Mouse (Mus musculus) limb, embryonic 10.5 days (tissue): ENCODE data around the gene Mgat5b. TPM values are rescaled to one million over a fixed set of nuclear protein-coding genes. Genes with fewer than 3 reads are reported as not detected.
A peak's percentile ranks its signal among the peaks of the same experiment; 100 is the strongest.

ENCODE experiments used
- DNase-seq: peaks from one replicate; pipeline ENCODE4 v3.0.0-alpha.2; 2017; ENCODE audit warnings: low spot score
- H3K27ac ChIP-seq: fragments of 300-500 bp; sonication (generic); 2 replicates; pipeline ENCODE4 v1.5.1; 2016; ENCODE audit warnings: mild to moderate bottlenecking
- H3K27me3 ChIP-seq: fragments of 300-500 bp; sonication (generic); 2 replicates; pipeline ENCODE4 v1.6.1; 2016; ENCODE audit warnings: low read depth, mild to moderate bottlenecking; ENCODE audit not compliant: poor library complexity, severe bottlenecking
- H3K36me3 ChIP-seq: fragments of 300-500 bp; sonication (generic); 2 replicates; pipeline ENCODE4 v1.6.1; 2016; ENCODE audit warnings: mild to moderate bottlenecking, moderate library complexity
- H3K4me1 ChIP-seq: fragments of 300-500 bp; sonication (generic); 2 replicates; pipeline ENCODE4 v1.6.1; 2016
- H3K4me3 ChIP-seq: fragments of 300-500 bp; sonication (generic); 2 replicates; pipeline ENCODE4 v1.5.1; 2016; ENCODE audit warnings: mild to moderate bottlenecking, moderate library complexity
- H3K9me3 ChIP-seq: fragments of 300-500 bp; sonication (generic); replicated peaks from 2 replicates; pipeline ENCODE4 v1.6.1; 2016; ENCODE audit warnings: mild to moderate bottlenecking
- WGBS: fragments of 180-500 bp; shearing (Covaris S2); methylation state at CpG from one replicate; pipeline ENCODE4 v1.1.7; 2016; 5-methylcytosine and 5-hydroxymethylcytosine counted together
- polyA plus RNA-seq: library from polyadenylated mRNA; unstranded; fragments of >200 nt; fragmentation: Nextera tagmentation; extraction: Ambion mirVana; gene quantifications from 2 replicates; pipeline ENCODE4 v1.2.1, GENCODE M21; 2016

Mgat5b gene
- polyA plus RNA-seq, 1 experiment from 2014 or later = 1.4 TPM

DNA sequence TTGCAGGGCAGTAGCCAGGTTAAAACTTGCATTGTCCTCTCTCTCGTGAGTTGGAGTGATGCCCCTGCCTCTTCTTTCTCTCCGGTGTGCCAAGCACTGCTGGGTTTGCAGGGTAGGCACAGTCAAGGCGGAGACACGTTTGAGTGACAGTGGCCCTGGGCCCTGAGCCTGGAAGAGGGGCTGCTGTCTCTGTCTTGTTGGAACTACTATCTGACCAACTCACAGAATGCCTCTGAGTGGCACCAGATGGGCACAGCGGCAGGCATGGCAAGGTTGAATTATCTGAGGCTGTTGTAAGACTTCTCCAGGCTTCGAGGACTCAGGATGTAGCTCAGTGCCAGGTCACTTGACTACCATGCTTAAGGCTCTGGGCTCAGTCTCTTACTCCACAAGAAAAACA lies 9.4 kb downstream of the Mgat5b start:
- H3K4me1 ChIP-seq = peaks cover 14% of the 10 kb centered on the region; the same call in 1 of the 2 replicates
- no peak overlapping the region for H3K4me3 ChIP-seq
- no peak for DNase-seq
- 89% methylated on average over 6 of the region's 6 CpGs for WGBS
- peaks cover 29% of the 10 kb centered on the region for H3K27me3 ChIP-seq
- no peaks in the 10 kb centered on the region for H3K36me3 ChIP-seq
- H3K9me3 ChIP-seq = no peaks in the 10 kb centered on the region
- no peak overlapping the region for H3K27ac ChIP-seq

DNA sequence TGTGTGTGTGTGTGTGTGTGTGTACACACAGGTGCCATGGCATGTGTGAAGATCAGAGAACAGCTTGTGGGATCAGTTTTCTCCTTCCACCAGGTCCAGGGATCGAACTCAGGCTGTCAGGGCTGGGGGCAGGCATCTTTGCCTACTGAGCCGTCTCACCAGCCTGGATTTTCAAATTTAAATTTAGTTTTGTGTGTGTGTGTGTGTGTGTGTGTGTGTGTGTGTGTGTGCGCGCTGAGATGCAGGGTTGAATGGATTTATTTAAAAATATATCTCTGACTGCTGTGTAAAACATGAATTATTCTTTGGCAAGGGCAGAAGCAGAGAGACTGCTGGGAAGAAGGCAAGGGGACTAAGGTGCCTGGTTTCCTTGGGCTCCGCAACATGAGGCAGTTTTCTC lies 16.2 kb downstream of the Mgat5b start:
- no peak overlapping the region for H3K4me3 ChIP-seq
- no peaks in the 10 kb centered on the region for H3K9me3 ChIP-seq
- WGBS = 88% methylated on average over 5 of the region's 5 CpGs
- 0 out of 2 replicates have a peak overlapping the region, but pooled peaks have one; percentile 28 for H3K27ac ChIP-seq
- H3K27me3 ChIP-seq = no peaks in the 10 kb centered on the region
- no peaks in the 10 kb centered on the region for H3K36me3 ChIP-seq
- H3K4me1 ChIP-seq = peaks cover 50% of the 10 kb centered on the region
- DNase-seq = no peak

DNA sequence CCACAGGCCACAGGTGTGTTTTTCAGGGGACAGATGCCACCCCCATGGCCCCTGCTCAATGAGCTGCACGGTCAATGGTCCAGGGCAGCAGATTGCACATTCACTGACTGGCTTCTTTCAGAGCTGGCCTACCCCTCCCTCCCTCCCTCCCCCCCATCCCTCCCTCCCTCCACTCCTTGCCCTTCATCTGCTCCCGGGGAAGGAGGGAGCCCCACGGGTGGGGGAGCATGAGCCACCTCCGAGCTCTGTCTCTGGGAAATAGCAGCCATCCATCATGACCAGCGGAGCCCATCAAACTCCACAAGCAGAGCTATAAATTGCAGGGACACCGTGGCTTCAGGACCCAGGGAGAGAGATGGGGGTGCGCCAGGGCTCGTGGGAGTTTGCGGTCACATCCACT lies 16.7 kb downstream of the Mgat5b start:
- Histone ChIP-seq H3K4me1 (peaks cover 55% of the 10 kb centered on the region), H3K27ac (0 out of 2 replicates have a peak overlapping the region, but pooled peaks have one; percentile 28), H3K4me3 (no peak overlapping the region), H3K9me3 (no peaks in the 10 kb centered on the region), H3K36me3 (no peaks in the 10 kb centered on the region), H3K27me3 (no peaks in the 10 kb centered on the region)
- 32% methylated on average over 9 of the region's 9 CpGs for WGBS
- DNase-seq = peak; percentile 43

DNA sequence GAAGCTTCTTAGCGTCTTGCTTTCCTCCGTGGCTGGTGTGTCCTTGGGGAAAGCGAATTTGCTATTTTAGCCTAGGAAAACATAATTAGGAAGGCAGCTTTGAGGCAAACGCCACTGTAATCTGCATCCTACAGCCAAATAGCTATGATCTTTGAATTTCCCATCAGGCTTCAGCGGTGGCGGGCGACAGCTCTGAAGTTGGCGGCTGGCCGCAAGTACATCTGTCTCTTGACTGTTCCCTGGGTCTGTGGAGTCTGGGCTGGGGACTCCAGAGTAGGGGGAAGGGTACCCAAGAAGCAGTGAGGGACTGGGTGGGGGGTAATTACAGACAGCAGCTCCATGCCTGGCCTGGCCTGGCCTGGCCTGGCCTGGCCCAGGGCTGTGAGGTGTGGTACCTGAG lies 17.3 kb downstream of the Mgat5b start:
- no peaks in the 10 kb centered on the region for H3K27me3 ChIP-seq
- no peaks in the 10 kb centered on the region for H3K36me3 ChIP-seq
- H3K4me3 ChIP-seq = no peak overlapping the region
- DNase-seq = no peak
- peaks cover 61% of the 10 kb centered on the region for H3K4me1 ChIP-seq
- no peaks in the 10 kb centered on the region for H3K9me3 ChIP-seq
- 74% methylated on average over 9 of the region's 9 CpGs for WGBS
- H3K27ac ChIP-seq = no peak overlapping the region

DNA sequence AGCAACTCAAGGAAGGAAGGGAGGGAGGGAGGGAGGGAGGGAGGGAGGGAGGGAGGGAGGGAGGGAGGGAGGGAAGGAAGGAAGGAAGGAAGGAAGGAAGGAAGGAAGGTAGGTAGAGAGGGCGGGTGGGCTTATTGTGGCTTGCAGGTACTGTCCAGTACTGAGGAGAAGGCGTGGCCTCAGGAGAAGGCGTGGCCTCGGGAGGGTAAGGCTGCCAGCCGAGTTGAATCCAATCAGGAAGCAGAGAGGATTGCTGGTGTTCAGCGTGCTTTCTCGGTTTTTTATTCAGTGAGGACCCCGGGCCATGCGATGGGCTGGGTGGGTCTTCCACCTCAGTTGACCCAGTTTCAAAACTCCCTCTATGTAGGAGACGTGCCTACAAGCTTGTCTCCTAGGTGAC lies 18.5 kb downstream of the Mgat5b start:
- DNase-seq = no peak
- H3K4me3 ChIP-seq = no peak overlapping the region
- H3K4me1 ChIP-seq = peaks cover 60% of the 10 kb centered on the region
- no peaks in the 10 kb centered on the region for H3K9me3 ChIP-seq
- WGBS = 35% methylated on average over 10 of the region's 10 CpGs
- no peaks in the 10 kb centered on the region for H3K36me3 ChIP-seq
- 0 out of 2 replicates have a peak, but pooled peaks cover 5% of the 10 kb centered on the region for H3K27me3 ChIP-seq
- no peak overlapping the region for H3K27ac ChIP-seq

DNA sequence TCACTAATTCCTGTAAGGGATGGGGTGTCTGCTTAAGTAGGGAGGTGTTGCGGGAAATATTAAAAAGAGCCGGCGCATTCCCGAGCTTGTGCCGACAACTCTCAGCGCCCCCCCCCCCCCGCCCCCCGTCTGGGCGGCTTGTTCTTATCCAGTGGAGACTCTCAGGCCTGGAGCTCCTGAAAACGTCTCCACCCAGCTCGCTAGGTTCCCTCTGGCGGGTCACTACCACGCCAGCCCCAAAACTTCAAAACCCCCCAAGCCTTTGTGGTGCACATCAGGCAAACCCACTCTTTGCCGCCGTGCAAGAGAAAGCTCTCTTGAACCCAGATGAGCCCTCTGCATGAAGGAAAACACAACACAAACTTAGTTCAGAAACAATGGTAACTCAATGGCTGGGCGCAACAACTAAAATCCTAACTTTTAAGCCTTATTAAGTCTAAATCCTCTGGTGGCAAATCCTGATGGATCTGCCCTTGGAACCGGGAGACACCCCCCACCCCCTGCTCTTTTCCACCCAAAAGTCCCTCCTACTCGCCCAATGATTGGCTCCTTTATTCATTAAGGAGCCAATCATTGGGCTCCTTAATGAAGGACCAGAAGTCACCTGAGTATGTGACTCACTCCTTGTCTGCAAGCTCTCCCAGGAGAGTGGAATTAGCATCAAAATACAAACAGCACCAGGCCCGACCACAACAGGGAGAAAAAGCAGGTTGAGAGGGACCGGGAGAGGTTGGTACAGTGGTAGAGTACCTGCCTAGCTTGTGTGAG lies 21.6 kb downstream of the Mgat5b start:
- H3K36me3 ChIP-seq = no peaks in the 10 kb centered on the region
- peaks cover 61% of the 10 kb centered on the region for H3K4me1 ChIP-seq
- H3K9me3 ChIP-seq = no peaks in the 10 kb centered on the region
- DNase-seq = peak; percentile 60
- 4% methylated on average over 19 of the region's 20 CpGs for WGBS
- 0 out of 2 replicates have a peak, but pooled peaks cover 5% of the 10 kb centered on the region for H3K27me3 ChIP-seq
- H3K4me3 ChIP-seq = peak overlapping the region; percentile 52
- H3K27ac ChIP-seq = peak overlapping the region; percentile 87

DNA sequence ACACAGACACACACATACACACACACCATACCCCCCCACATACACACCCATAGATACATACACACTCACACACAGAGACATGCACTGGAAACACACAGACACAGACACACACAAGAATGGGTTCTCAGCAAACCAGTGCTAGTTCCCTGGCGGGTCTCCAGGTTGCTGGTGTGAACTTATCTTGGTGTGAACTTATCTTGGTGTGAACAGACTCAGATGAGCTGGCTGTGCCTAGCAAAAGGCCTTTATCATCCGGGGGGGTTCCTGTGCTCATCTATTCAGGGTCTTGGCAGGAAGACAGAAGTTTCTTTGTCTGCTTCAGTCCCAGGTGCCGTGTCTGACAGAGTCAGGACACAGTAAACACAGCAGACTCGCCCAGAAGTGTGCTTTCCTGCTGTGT lies 25.7 kb downstream of the Mgat5b start:
- no peak for DNase-seq
- 68% methylated on average over 4 of the region's 4 CpGs for WGBS
- Histone ChIP-seq H3K36me3 (no peaks in the 10 kb centered on the region), H3K4me1 (peaks cover 28% of the 10 kb centered on the region), H3K9me3 (no peaks in the 10 kb centered on the region), H3K27me3 (0 out of 2 replicates have a peak, but pooled peaks cover 5% of the 10 kb centered on the region), H3K27ac (0 out of 2 replicates have a peak overlapping the region, but pooled peaks have one; percentile 15), H3K4me3 (no peak overlapping the region)

DNA sequence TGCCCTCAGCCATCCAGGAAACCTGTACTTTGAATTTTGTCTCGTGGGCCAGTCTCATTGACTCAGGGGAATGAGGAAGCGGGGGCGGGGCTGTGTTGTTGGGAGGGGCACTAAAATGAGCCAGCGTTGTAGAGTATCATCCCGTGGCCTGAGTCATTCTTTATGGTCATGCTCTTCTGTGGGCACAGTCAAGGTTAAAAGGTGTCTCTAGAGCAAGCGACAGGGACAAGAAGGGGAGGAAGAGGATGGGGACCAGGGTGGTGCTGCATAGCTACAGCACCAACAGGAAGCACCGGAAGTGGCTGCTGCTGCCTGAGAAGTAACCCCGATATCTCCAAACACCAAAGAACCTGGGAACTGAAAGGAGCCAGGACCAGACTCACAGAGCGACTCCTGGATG lies 31.2 kb downstream of the Mgat5b start:
- WGBS = 78% methylated on average over 9 of the region's 9 CpGs
- no peak for DNase-seq
- no peaks in the 10 kb centered on the region for H3K36me3 ChIP-seq

DNA sequence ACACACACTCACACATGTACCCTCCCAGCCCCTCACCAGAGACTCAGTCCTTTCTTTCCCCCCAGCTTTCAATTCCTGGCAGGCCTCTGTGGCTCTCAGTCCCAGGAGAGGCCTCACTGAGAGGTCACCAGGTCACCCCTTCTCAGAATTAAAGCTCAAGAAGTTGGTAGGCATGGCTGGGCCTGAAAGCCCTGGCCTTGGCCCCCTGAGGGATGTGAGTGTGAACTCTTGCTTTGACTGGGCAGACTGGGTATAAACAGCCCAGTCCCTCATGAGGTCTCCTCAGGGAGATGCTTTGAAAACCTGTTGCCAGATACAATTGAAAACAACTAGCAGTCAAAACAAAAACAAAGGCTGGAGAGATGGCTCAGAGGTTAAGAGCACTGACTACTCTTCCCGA lies 32.8 kb downstream of the Mgat5b start:
- 65% methylated on average over 1 of the region's 1 CpGs for WGBS
- Histone ChIP-seq H3K27me3 (no peaks in the 10 kb centered on the region), H3K36me3 (no peaks in the 10 kb centered on the region), H3K4me1 (peaks cover 7% of the 10 kb centered on the region; the same call in 1 of the 2 replicates), H3K4me3 (no peak overlapping the region), H3K27ac (no peak overlapping the region), H3K9me3 (0 out of 2 replicates have a peak, but pooled peaks cover 3% of the 10 kb centered on the region)
- no peak for DNase-seq

More for the DNA sequence above, 31.2 kb downstream of the Mgat5b start:
- H3K27ac ChIP-seq = 0 out of 2 replicates have a peak overlapping the region, but pooled peaks have one; percentile 8
- H3K4me1 ChIP-seq = peaks cover 16% of the 10 kb centered on the region; the same call in 1 of the 2 replicates
- no peaks in the 10 kb centered on the region for H3K27me3 ChIP-seq
- H3K4me3 ChIP-seq = no peak overlapping the region
- no peaks in the 10 kb centered on the region for H3K9me3 ChIP-seq

DNA sequence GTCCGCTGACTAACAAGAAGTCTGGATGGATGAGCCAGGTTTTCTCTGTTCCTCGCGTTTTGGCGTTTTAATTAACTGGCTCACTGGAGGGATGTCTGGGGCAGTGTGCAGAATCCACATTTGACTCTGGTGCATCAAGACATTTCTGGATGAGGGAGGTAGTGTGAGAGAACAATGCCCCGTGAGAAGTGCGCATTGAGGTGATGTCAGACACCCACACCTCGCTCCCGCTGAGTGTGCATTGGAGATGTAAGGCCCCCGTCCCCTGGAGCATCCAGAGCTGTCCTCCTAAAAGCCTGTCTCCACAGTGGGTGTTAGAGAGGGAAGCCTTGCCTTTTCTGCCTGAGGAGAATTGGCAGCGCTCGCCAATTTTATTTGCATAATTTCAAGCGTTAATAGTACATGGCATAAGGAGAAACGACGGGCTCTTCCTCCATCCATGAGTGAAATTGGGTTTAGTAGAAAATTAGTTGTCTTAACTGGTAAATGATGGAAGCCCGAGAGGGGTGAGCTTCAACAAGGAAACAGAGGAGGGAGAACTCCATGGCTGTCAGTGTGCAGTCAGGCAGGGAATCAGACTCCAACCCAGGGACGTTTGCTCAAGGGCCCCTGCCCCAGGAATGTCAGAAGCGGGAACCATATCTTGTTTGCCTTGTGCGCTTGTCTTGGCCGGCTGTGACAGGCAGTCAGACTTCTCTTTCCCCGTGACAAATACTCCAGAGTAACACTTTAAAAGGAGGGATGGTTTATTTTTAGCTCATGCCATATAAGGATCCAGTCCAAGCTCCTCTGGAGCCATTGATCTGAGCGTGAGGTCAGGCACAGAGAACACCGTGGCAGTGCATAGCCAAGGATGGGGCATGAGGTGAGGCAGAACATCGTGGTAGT lies 35.8 kb downstream of the Mgat5b start:
- Histone ChIP-seq H3K27ac (no peak overlapping the region), H3K36me3 (no peaks in the 10 kb centered on the region), H3K4me1 (peaks cover 12% of the 10 kb centered on the region; the same call in 1 of the 2 replicates), H3K9me3 (0 out of 2 replicates have a peak, but pooled peaks cover 3% of the 10 kb centered on the region), H3K27me3 (no peaks in the 10 kb centered on the region), H3K4me3 (no peak overlapping the region)
- DNase-seq = no peak
- 86% methylated on average over 23 of the region's 23 CpGs for WGBS

DNA sequence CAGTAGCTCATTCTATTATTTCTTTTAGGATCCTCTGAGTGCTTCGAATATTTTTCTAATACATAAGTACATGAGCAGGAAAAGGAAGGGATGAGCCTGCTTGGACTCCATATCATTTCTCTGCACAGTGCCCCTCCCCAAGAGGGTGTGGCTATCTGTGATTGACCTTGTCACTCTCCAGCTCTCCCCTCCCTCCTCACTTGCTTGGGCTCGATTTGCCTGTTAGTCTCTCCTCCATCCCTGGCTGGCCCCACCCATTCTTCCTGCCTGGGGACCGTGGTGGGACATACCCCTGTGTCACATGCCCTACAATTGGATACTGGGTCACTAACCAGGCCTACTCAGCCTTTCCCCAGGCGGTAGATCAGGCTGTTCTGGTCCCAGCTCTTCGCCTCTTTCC lies 39.9 kb downstream of the Mgat5b start:
- Histone ChIP-seq H3K27ac (0 out of 2 replicates have a peak overlapping the region, but pooled peaks have one; percentile 14), H3K36me3 (no peaks in the 10 kb centered on the region), H3K9me3 (0 out of 2 replicates have a peak, but pooled peaks cover 3% of the 10 kb centered on the region), H3K4me1 (peaks cover 17% of the 10 kb centered on the region), H3K4me3 (no peak overlapping the region), H3K27me3 (no peaks in the 10 kb centered on the region)
- WGBS = 41% methylated on average over 5 of the region's 5 CpGs
- DNase-seq = no peak

DNA sequence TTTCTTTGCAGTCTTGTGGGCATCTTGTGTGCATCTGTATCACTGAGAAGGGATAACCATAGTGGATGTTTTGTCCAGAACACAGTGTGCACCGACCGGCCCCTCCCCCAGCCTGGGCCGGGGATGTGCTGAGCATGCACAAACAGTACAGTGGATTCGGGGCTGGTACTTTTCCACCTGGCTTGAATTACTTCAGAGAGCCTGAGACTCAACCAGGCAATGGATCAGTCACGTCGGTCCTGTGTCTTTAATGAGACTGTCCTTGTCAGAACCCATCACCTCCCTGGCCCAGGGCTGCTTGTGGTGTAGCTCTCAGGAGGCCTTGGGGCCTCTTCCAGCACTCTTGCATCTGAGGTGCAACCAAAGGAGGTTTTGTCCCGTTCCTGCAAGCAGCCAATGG lies 46.4 kb downstream of the Mgat5b start:
- WGBS = 66% methylated on average over 7 of the region's 7 CpGs
- Histone ChIP-seq H3K9me3 (no peaks in the 10 kb centered on the region), H3K27me3 (no peaks in the 10 kb centered on the region), H3K27ac (peak overlapping the region; percentile 42; the same call in 1 of the 2 replicates), H3K4me3 (no peak overlapping the region), H3K4me1 (peaks cover 49% of the 10 kb centered on the region), H3K36me3 (no peaks in the 10 kb centered on the region)
- DNase-seq = no peak
